In genomic region chr9:103007699-103008078, GRCm38 (mm10) we compare ENCODE assay signal across 8 mouse cellular contexts. TPM values are rescaled to one million over a fixed set of nuclear protein-coding genes. Genes with fewer than 3 reads are reported as not detected.
DNase-seq lines count a peak whose midpoint lies in the region; ATAC-seq and TF ChIP-seq lines count a peak whose summit lies in the region.

No protein-coding gene starts in this region.

- no peak overlapping the region for H3K27ac ChIP-seq in ES-Bruce4 (ENCODE audit: insufficient read depth, low read length)
- no peak overlapping the region for H3K27ac ChIP-seq in forebrain, embryonic 15.5 days (replicated peaks)
- no peak overlapping the region for H3K27ac ChIP-seq in hindbrain, embryonic 11.5 days (ENCODE audit: low read depth, low read length)
- H3K27ac ChIP-seq in limb, embryonic 12.5 days: no peak overlapping the region
- no peak overlapping the region for H3K27ac ChIP-seq in midbrain, embryonic 13.5 days

- no peak for TF ChIP-seq EP300 in ES-Bruce4 (IDR thresholded peaks at IDR 0.05; ENCODE audit: insufficient read depth, low read depth, low read length)

- no peaks in the 10 kb centered on the region for H3K9me3 ChIP-seq in ES-Bruce4 (replicated peaks; ENCODE audit: control insufficient read depth, insufficient read depth, low read length, poor library complexity, severe bottlenecking)
- no peaks in the 10 kb centered on the region for H3K9me3 ChIP-seq in forebrain, embryonic 15.5 days
- no peaks in the 10 kb centered on the region for H3K9me3 ChIP-seq in hindbrain, embryonic 11.5 days (ENCODE audit: control insufficient read depth, low read length)
- H3K9me3 ChIP-seq in limb, embryonic 12.5 days: no peaks in the 10 kb centered on the region
- no peaks in the 10 kb centered on the region for H3K9me3 ChIP-seq in midbrain, embryonic 13.5 days

- peak overlapping the region; percentile 43 for H3K9ac ChIP-seq in ES-Bruce4 (ENCODE audit: low read depth, poor library complexity, severe bottlenecking)
- H3K9ac ChIP-seq in forebrain, embryonic 15.5 days (replicated peaks): peak overlapping the region; percentile 37
- peak overlapping the region; percentile 29 for H3K9ac ChIP-seq in hindbrain, embryonic 11.5 days (ENCODE audit: low read depth, low read length)
- peak overlapping the region; percentile 68 for H3K9ac ChIP-seq in limb, embryonic 12.5 days (replicated peaks)
- H3K9ac ChIP-seq in midbrain, embryonic 13.5 days (replicated peaks): peak overlapping the region; percentile 58

- WGBS in forebrain, embryonic 15.5 days: 4% methylated on average over 15 of the region's 15 CpGs
- 2% methylated on average over 15 of the region's 15 CpGs for WGBS in hindbrain, embryonic 11.5 days
- WGBS in limb, embryonic 12.5 days: 3% methylated on average over 15 of the region's 15 CpGs
- 3% methylated on average over 15 of the region's 15 CpGs for WGBS in midbrain, embryonic 13.5 days

- no peak for TF ChIP-seq POLR2A in ES-Bruce4 (IDR thresholded peaks at IDR 0.05; ENCODE audit: insufficient read depth, low read length)

- DNase-seq in adrenal gland, postnatal 10 days: peak; percentile 62
- no peak for DNase-seq in hindbrain, embryonic 11.5 days (ENCODE audit: low spot score)
- no peak for DNase-seq in thymus, postnatal 0 days (ENCODE audit: low spot score)
- DNase-seq in layer of hippocampus, postnatal 14 days (ENCODE audit: low spot score in 2 of 2): no peak

- H3K27me3 ChIP-seq in ES-Bruce4 (ENCODE audit: control insufficient read depth, insufficient read depth, low read length, poor library complexity, severe bottlenecking): no peaks in the 10 kb centered on the region; the same call in 1 of the 2 replicates
- peaks cover 17% of the 10 kb centered on the region; the same call in 1 of the 2 replicates for H3K27me3 ChIP-seq in forebrain, embryonic 15.5 days
- peaks cover 16% of the 10 kb centered on the region for H3K27me3 ChIP-seq in hindbrain, embryonic 11.5 days (ENCODE audit: control insufficient read depth, insufficient read depth, low read length)
- peaks cover 35% of the 10 kb centered on the region for H3K27me3 ChIP-seq in limb, embryonic 12.5 days
- H3K27me3 ChIP-seq in midbrain, embryonic 13.5 days: peaks cover 44% of the 10 kb centered on the region

- ATAC-seq in forebrain, embryonic 15.5 days (replicated peaks): 0 out of 2 replicates have a peak, but pooled peaks have one; percentile 29
- peak; percentile 25; the same call in 1 of the 2 replicates for ATAC-seq in hindbrain, embryonic 11.5 days (ENCODE audit: low FRiP score)
- ATAC-seq in limb, embryonic 12.5 days (ENCODE audit: insufficient number of reproducible peaks, insufficient read depth, low FRiP score, low TSS enrichment, low read depth): peak; percentile 49; the same call in 1 of the 2 replicates
- peak; percentile 68 for ATAC-seq in midbrain, embryonic 13.5 days

- no peaks in the 10 kb centered on the region for H3K36me3 ChIP-seq in ES-Bruce4 (ENCODE audit: control insufficient read depth, insufficient read depth, low read length, poor library complexity, severe bottlenecking)
- no peaks in the 10 kb centered on the region for H3K36me3 ChIP-seq in forebrain, embryonic 15.5 days
- H3K36me3 ChIP-seq in hindbrain, embryonic 11.5 days (ENCODE audit: control insufficient read depth, insufficient read depth, low read length): no peaks in the 10 kb centered on the region
- H3K36me3 ChIP-seq in limb, embryonic 12.5 days: no peaks in the 10 kb centered on the region
- H3K36me3 ChIP-seq in midbrain, embryonic 13.5 days: no peaks in the 10 kb centered on the region

- peak overlapping the region; percentile 90 for H3K4me2 ChIP-seq in forebrain, embryonic 15.5 days (replicated peaks)
- H3K4me2 ChIP-seq in hindbrain, embryonic 11.5 days (replicated peaks; ENCODE audit: low read depth, low read length): peak overlapping the region; percentile 70
- peak overlapping the region; percentile 97 for H3K4me2 ChIP-seq in limb, embryonic 12.5 days
- H3K4me2 ChIP-seq in midbrain, embryonic 13.5 days (replicated peaks): peak overlapping the region; percentile 83

- no peak for TF ChIP-seq CTCF in ES-Bruce4 (IDR thresholded peaks at IDR 0.05; ENCODE audit: low read depth, low read length)

- peak overlapping the region; percentile 50 for H3K4me3 ChIP-seq in ES-Bruce4 (ENCODE audit: low read depth, low read length)
- H3K4me3 ChIP-seq in forebrain, embryonic 15.5 days: peak overlapping the region; percentile 40
- H3K4me3 ChIP-seq in hindbrain, embryonic 11.5 days (ENCODE audit: low read depth, low read length): peak overlapping the region; percentile 37
- peak overlapping the region; percentile 49 for H3K4me3 ChIP-seq in limb, embryonic 12.5 days (replicated peaks)
- peak overlapping the region; percentile 43 for H3K4me3 ChIP-seq in midbrain, embryonic 13.5 days (replicated peaks)

- H3K4me1 ChIP-seq in ES-Bruce4 (ENCODE audit: control insufficient read depth, insufficient read depth, low read length): peaks cover 5% of the 10 kb centered on the region
- H3K4me1 ChIP-seq in forebrain, embryonic 15.5 days: peaks cover 13% of the 10 kb centered on the region
- peaks cover 3% of the 10 kb centered on the region; the same call in 1 of the 2 replicates for H3K4me1 ChIP-seq in hindbrain, embryonic 11.5 days (replicated peaks; ENCODE audit: control insufficient read depth, insufficient read depth, low read length)
- H3K4me1 ChIP-seq in limb, embryonic 12.5 days (replicated peaks): peaks cover 24% of the 10 kb centered on the region
- peaks cover 14% of the 10 kb centered on the region for H3K4me1 ChIP-seq in midbrain, embryonic 13.5 days (replicated peaks)

RNA-seq across cellular contexts. Expression of gene Slco2a1, which starts 19.2 kb away (rescaled TPM):
- polyA plus RNA-seq in ES-Bruce4 (2011; ENCODE audit: insufficient read depth, insufficient read length, low read depth, missing spikeins): 3.0 and 3.1 TPM in 2 replicates
- 1 to 10 TPM; 7.4 to 9.3 TPM for total RNA-seq in adrenal gland, postnatal 10 days (2021)
- polyA plus RNA-seq in forebrain, embryonic 15.5 days (2015; fragmentation: Nextera tagmentation; extraction: Ambion mirVana): 1.6 TPM in 2 replicates
- polyA plus RNA-seq in hindbrain, embryonic 11.5 days (2014; fragmentation: Nextera tagmentation; extraction: Ambion mirVana): 0.43 and 0.60 TPM in 2 replicates
- polyA plus RNA-seq in limb, embryonic 12.5 days (2016; fragmentation: Nextera tagmentation; extraction: Ambion mirVana): 1.0 and 1.2 TPM in 2 replicates
- polyA plus RNA-seq in midbrain, embryonic 13.5 days (2015; fragmentation: Nextera tagmentation; extraction: Ambion mirVana): 0.81 and 0.89 TPM in 2 replicates
- polyA plus RNA-seq in thymus, postnatal 0 days (2015; fragmentation: Nextera tagmentation; extraction: Ambion mirVana): 10.0 and 12.2 TPM in 2 replicates
- total RNA-seq in layer of hippocampus, postnatal 14 days (2021): 1 to 10 TPM; 5.3 to 5.8 TPM
